Mouse (Mus musculus) heart, embryonic 14.5 days (tissue): Measurements from ENCODE around the gene Kcnt1. TPM values are rescaled to one million over a fixed set of nuclear protein-coding genes. Genes with fewer than 3 reads are reported as not detected.

Experiments used
- ATAC-seq: fragments of 200-750 bp; cut with Nextera tagmentation; 2 replicates; pipeline ENCODE4 v1.8.0; 2017; ENCODE audit warnings: low read depth, moderate TSS enrichment; ENCODE audit not compliant: insufficient number of reproducible peaks, insufficient read depth, low FRiP score
- H3K27ac ChIP-seq, 2 experiments: fragments of 200-500 bp in 1 of 2; fragments of 300-500 bp in 1 of 2; sonication (generic) in 1 of 2; replicated peaks in 1 of 2; 2 replicates each; pipeline ENCODE4 v1.5.1; 2012 to 2014; ENCODE audit warnings: low read depth in 2 of 2, low read length in 2 of 2, control low read depth in 1 of 2, mild to moderate bottlenecking in 1 of 2, mixed read lengths in 1 of 2; ENCODE audit not compliant: control insufficient read depth in 1 of 2, insufficient read depth in 1 of 2
- H3K27me3 ChIP-seq: fragments of 300-500 bp; sonication (generic); 2 replicates; pipeline ENCODE4 v1.6.1; 2014; ENCODE audit warnings: mild to moderate bottlenecking, low read length, control low read depth; ENCODE audit not compliant: control insufficient read depth, insufficient read depth
- H3K36me3 ChIP-seq: fragments of 300-500 bp; sonication (generic); 2 replicates; pipeline ENCODE4 v1.6.1; 2014; ENCODE audit warnings: mild to moderate bottlenecking, control low read depth, low read length, mixed read lengths; ENCODE audit not compliant: control insufficient read depth, insufficient read depth
- H3K4me1 ChIP-seq, 2 experiments: fragments of 200-500 bp in 1 of 2; fragments of 300-500 bp in 1 of 2; sonication (generic) in 1 of 2; 2 replicates each; pipeline ENCODE4 v1.6.1; 2012 to 2014; ENCODE audit warnings: low read length in 2 of 2, control low read depth in 1 of 2, mixed read lengths in 1 of 2; ENCODE audit not compliant: control insufficient read depth in 2 of 2, insufficient read depth in 2 of 2
- H3K4me2 ChIP-seq: fragments of 300-500 bp; sonication (generic); 2 replicates; pipeline ENCODE4 v1.6.1; 2014; ENCODE audit warnings: mild to moderate bottlenecking, low read length
- H3K4me3 ChIP-seq, 2 experiments: fragments of 200-500 bp in 1 of 2; fragments of 300-500 bp in 1 of 2; sonication (generic) in 1 of 2; 2 replicates each; pipeline ENCODE4 v1.5.1; 2012 to 2014; ENCODE audit warnings: low read length in 2 of 2, mild to moderate bottlenecking in 2 of 2, control low read depth in 1 of 2, low read depth in 1 of 2, moderate library complexity in 1 of 2; ENCODE audit not compliant: control insufficient read depth in 1 of 2, insufficient read depth in 1 of 2
- H3K9ac ChIP-seq: fragments of 300-500 bp; sonication (generic); 2 replicates; pipeline ENCODE4 v1.6.1; 2014; ENCODE audit warnings: mild to moderate bottlenecking, low read length
- H3K9me3 ChIP-seq: fragments of 300-500 bp; sonication (generic); 2 replicates; pipeline ENCODE4 v1.6.1; 2016; ENCODE audit warnings: low read length, control low read depth; ENCODE audit not compliant: control insufficient read depth
- WGBS: fragments of 180-500 bp; shearing (Covaris S2); extraction: QIAGEN DNeasy Blood & Tissue Kit; methylation state at CpG from one replicate; pipeline ENCODE4 v1.1.7; 2014; 5-methylcytosine and 5-hydroxymethylcytosine counted together
- polyA plus RNA-seq: library from polyadenylated mRNA; unstranded; fragments of >200 nt; fragmentation: Nextera tagmentation; extraction: Ambion mirVana; gene quantifications from 2 replicates; pipeline ENCODE4 v1.2.1, GENCODE M21; 2014

Kcnt1 gene
- polyA plus RNA-seq, 1 experiment from 2014 or later: not detected

DNA sequence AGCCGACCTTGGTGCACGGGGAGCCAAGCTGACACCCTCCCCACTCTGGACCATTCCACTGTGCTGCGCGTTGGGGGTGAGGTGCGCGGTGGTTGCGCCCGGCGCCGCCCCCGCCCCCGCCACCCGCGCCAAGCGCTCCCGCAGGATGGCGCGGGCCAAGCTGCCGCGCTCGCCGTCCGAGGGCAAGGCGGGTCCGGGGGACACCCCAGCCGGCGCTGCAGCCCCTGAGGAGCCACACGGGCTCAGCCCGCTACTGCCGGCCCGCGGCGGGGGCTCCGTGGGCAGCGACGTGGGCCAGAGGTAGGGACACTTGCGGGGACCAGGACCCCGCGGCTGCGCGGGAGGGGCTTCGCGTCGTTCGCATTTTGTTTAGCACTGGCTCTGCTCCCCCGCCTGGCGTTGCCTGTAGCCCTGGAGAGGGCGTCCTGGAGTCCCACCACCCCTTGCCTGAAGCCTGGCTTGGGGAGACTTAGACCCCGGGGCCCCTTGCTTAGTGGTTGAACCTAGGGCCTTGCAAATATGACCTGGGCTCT lies 14.3 kb downstream of the Kcnt1 start:
- peak overlapping the region in 1 of 2 experiments; percentile 18; a peak in 2 of 4 replicates for H3K4me3 ChIP-seq
- ATAC-seq: no peak
- H3K4me1 ChIP-seq: no peaks in the 10 kb centered on the region; a peak in 1 of 4 replicates
- 5% methylated on average over 49 of the region's 49 CpGs for WGBS
- no peak overlapping the region for H3K9ac ChIP-seq
- no peak overlapping the region for H3K27ac ChIP-seq
- no peaks in the 10 kb centered on the region for H3K36me3 ChIP-seq
- H3K4me2 ChIP-seq: peak overlapping the region; percentile 51
- H3K9me3 ChIP-seq: no peaks in the 10 kb centered on the region
- peaks cover 59% of the 10 kb centered on the region for H3K27me3 ChIP-seq

DNA sequence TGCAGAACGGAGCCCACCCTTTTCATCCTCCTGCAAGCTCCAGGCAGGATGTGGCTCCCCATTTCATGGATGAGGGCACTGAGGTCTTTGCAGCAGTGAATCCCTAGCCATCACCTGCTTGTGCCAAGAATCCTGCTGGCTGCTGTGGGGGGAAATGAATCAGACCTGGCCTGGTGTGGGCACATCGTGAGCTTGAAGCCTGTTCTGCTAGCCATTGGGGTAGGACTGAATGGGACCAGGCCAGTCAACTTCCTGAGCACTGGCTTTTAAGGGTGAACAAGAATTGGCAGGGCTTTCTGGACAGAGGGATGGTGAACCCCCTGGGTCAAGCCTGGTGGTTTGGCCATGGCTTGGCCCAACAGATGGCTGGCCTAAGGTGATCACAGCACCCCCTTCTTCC lies 15.0 kb downstream of the Kcnt1 start:
- no peak for ATAC-seq
- Histone ChIP-seq H3K9ac (no peak overlapping the region), H3K36me3 (no peaks in the 10 kb centered on the region), H3K27ac (no peak overlapping the region), H3K4me2 (no peak overlapping the region), H3K9me3 (no peaks in the 10 kb centered on the region), H3K4me3 (no peak overlapping the region), H3K4me1 (no peaks in the 10 kb centered on the region; a peak in 1 of 4 replicates), H3K27me3 (peaks cover 59% of the 10 kb centered on the region)
- 66% methylated on average over 2 of the region's 2 CpGs for whole genome bisulfite sequencing

DNA sequence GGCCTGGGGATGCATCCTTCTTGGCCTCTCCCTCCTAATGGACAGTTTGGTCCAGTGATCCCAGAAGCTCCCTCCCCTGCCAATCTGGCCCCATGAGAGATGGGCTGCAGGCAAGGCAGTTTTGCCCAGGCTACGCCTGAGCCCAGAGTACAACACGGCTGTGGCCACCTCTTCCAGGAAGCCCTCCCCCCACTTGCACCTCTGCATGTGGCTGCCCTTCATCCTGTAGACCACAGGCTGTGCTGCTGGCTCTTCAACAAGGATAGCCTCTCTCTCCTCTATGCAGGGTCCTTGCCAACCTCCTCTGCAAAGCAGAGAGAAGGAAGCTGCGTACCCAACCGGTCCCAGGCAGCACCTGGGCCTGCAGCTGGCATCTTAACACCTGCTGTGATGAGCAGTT lies 15.5 kb downstream of the Kcnt1 start:
- no peak for ATAC-seq
- no peaks in the 10 kb centered on the region for H3K36me3 ChIP-seq
- no peak overlapping the region for H3K4me3 ChIP-seq
- no peaks in the 10 kb centered on the region for H3K9me3 ChIP-seq
- H3K27me3 ChIP-seq: peaks cover 58% of the 10 kb centered on the region
- no peak overlapping the region for H3K27ac ChIP-seq
- WGBS: 44% methylated on average over 4 of the region's 4 CpGs
- no peak overlapping the region for H3K4me2 ChIP-seq
- H3K4me1 ChIP-seq: no peaks in the 10 kb centered on the region; a peak in 1 of 4 replicates
- no peak overlapping the region for H3K9ac ChIP-seq

DNA sequence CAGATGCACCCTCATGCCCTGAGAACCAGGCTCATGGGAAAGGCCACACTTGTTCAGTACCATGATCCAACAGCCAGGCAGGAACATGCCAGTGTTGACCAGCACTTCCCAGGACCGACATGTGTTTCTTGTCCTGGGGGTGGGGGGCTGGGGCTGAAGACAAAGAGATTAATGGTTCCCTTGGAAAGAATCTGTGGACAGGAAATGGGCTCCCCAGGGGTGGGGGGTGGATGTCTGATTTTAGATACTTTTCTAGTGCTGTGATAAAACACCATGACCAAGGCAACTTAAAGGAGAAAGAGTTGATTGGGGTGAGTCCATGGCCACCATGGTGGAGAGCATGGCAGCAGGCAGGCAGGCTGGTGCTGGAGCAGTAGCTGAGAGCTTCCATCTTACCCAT lies 18.7 kb downstream of the Kcnt1 start:
- WGBS: 35% methylated on average over 1 of the region's 1 CpGs
- ATAC-seq: no peak
- peaks cover 35% of the 10 kb centered on the region for H3K27me3 ChIP-seq

DNA sequence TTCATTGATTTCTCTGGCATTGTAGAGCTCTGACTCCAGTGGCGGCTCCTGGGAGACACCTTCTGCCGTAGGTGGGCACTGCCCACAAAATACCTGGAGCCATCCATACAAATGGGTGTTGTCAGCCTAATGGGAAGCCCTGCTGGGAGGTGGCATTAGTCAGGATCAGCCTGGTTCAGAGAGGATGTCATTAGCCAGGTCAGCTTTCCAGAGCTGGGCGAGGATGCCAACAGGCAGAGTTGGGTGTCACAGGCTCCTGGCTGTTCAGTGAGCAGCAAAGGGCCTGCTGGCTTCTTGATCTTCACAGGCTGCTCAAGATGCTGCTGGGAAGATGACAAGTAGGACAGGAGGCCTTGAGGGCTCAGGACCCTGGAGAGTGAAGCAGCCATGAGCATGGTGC lies 21.2 kb downstream of the Kcnt1 start:
- 81% methylated on average over 3 of the region's 3 CpGs for WGBS
- H3K4me3 ChIP-seq: no peak overlapping the region
- H3K4me1 ChIP-seq: no peaks in the 10 kb centered on the region
- no peaks in the 10 kb centered on the region for H3K36me3 ChIP-seq
- no peak for ATAC-seq
- H3K4me2 ChIP-seq: no peak overlapping the region
- H3K27me3 ChIP-seq: peaks cover 11% of the 10 kb centered on the region
- H3K27ac ChIP-seq: no peak overlapping the region
- no peaks in the 10 kb centered on the region for H3K9me3 ChIP-seq
- H3K9ac ChIP-seq: no peak overlapping the region

More for the DNA sequence above, 18.7 kb downstream of the Kcnt1 start:
- no peak overlapping the region for H3K27ac ChIP-seq
- no peaks in the 10 kb centered on the region for H3K9me3 ChIP-seq
- no peaks in the 10 kb centered on the region for H3K36me3 ChIP-seq
- no peak overlapping the region for H3K4me2 ChIP-seq
- H3K4me3 ChIP-seq: no peak overlapping the region
- no peak overlapping the region for H3K9ac ChIP-seq
- no peaks in the 10 kb centered on the region; a peak in 1 of 4 replicates for H3K4me1 ChIP-seq

DNA sequence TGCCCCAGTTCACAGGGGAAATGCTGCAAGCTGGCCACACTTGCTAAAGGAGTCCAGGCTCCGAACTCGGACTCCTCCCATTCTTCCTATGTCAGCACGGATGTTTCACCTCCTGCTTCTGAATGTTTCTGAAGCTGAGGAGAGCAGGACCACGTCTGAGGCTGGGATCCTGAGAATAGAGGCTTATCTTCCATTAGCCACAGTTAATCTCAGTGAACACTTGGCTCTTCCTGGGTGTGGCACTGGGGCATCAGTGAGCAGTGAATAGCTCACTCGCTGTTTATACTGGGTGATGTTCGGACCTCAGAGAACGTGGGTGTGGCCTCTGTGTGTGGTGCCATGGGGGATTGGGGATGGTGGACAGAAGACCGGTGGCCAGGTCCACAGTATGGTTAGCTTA lies 23.7 kb downstream of the Kcnt1 start:
- H3K9me3 ChIP-seq: no peaks in the 10 kb centered on the region
- no peak overlapping the region for H3K27ac ChIP-seq
- no peak overlapping the region for H3K9ac ChIP-seq
- H3K36me3 ChIP-seq: no peaks in the 10 kb centered on the region
- H3K4me1 ChIP-seq: no peaks in the 10 kb centered on the region
- no peak overlapping the region for H3K4me2 ChIP-seq
- no peak overlapping the region for H3K4me3 ChIP-seq
- H3K27me3 ChIP-seq: no peaks in the 10 kb centered on the region
- no peak for ATAC-seq
- 43% methylated on average over 8 of the region's 8 CpGs for WGBS

DNA sequence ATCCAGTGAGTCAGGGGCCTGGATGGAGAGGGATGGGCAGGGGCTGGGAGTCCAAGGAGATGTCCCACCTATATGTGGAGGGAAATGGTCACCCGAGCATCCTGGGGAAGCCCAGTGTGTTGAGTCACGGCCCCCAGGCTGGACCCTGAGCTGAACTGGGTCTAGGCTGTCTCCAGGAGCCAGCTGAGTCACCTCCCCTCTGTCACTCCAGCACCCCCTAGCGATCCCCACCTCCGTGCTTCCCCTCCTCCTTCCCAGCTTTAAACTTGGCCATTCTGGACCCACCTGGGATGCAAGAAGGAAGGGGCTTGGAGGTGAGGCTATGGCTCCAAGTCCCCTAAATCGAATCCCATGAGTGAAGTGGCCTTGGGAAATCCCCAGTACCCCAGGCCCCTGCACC lies 24.6 kb downstream of the Kcnt1 start:
- H3K27ac ChIP-seq: no peak overlapping the region
- H3K4me1 ChIP-seq: no peaks in the 10 kb centered on the region
- H3K9ac ChIP-seq: no peak overlapping the region
- H3K9me3 ChIP-seq: no peaks in the 10 kb centered on the region
- H3K27me3 ChIP-seq: no peaks in the 10 kb centered on the region
- no peak overlapping the region for H3K4me3 ChIP-seq
- no peaks in the 10 kb centered on the region for H3K36me3 ChIP-seq
- H3K4me2 ChIP-seq: no peak overlapping the region
- no peak for ATAC-seq
- 53% methylated on average over 5 of the region's 5 CpGs for WGBS

DNA sequence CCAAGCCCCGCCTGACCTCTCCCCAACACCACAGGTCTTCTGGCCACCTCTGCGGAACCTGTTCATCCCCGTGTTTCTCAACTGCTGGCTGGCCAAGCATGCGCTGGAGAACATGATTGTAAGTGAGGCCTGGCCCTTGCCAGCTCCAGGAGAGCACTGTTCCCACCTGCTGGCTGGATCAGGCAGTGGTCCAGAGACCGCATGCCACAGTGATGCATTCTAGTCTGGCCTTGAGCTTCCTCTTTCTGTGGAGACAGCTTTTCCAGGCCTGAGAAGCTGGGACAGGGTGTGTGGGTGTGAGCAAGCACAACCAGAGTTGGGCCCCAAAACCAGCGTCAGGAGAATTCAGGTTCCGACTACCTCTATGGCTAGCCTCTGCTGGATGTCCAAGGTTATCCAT lies 28.9 kb downstream of the Kcnt1 start:
- Histone ChIP-seq H3K9ac (no peak overlapping the region), H3K4me2 (no peak overlapping the region), H3K27ac (no peak overlapping the region), H3K27me3 (no peaks in the 10 kb centered on the region), H3K36me3 (no peaks in the 10 kb centered on the region), H3K4me3 (no peak overlapping the region), H3K4me1 (no peaks in the 10 kb centered on the region), H3K9me3 (no peaks in the 10 kb centered on the region)
- no peak for ATAC-seq
- 75% methylated on average over 7 of the region's 7 CpGs for WGBS
